Mouse (Mus musculus) intestine, embryonic 14.5 days (tissue): ENCODE data around the gene Nos2. TPM values are rescaled to one million over a fixed set of nuclear protein-coding genes. Genes with fewer than 3 reads are reported as not detected.
A peak's percentile ranks its signal among the peaks of the same experiment; 100 is the strongest.
"Not testable (repeated sequence)": the region's sequence is repeated elsewhere in the genome, so short reads cannot be mapped to it uniquely, and the experiment has no call there.

ENCODE experiments used
- ATAC-seq: fragments of 200-750 bp; cut with Nextera tagmentation; replicated peaks from 2 replicates; pipeline ENCODE4 v1.8.0; 2017; ENCODE audit warnings: low read depth, moderate number of reproducible peaks, moderate TSS enrichment, moderate library complexity; ENCODE audit not compliant: low FRiP score, low TSS enrichment
- DNase-seq: peaks from one replicate; pipeline ENCODE4 v3.0.0-alpha.2; 2018; ENCODE audit warnings: low spot score
- H3K27ac ChIP-seq: fragments of 300-500 bp; sonication (generic); 2 replicates; pipeline ENCODE4 v1.5.1; 2014; ENCODE audit warnings: low read depth, mild to moderate bottlenecking, control low read depth
- H3K27me3 ChIP-seq: fragments of 300-500 bp; sonication (generic); replicated peaks from 2 replicates; pipeline ENCODE4 v1.6.1; 2014; ENCODE audit warnings: low read length, control low read depth; ENCODE audit not compliant: control insufficient read depth, insufficient read depth
- H3K36me3 ChIP-seq: fragments of 300-500 bp; sonication (generic); 2 replicates; pipeline ENCODE4 v1.6.1; 2014; ENCODE audit warnings: low read length, control low read depth; ENCODE audit not compliant: control insufficient read depth, insufficient read depth
- H3K4me1 ChIP-seq: fragments of 300-500 bp; sonication (generic); replicated peaks from 2 replicates; pipeline ENCODE4 v1.6.1; 2014; ENCODE audit warnings: low read length, control low read depth, mixed read lengths; ENCODE audit not compliant: control insufficient read depth, insufficient read depth
- H3K4me2 ChIP-seq: fragments of 300-500 bp; sonication (generic); 2 replicates; pipeline ENCODE4 v1.6.1; 2014; ENCODE audit warnings: low read length
- H3K4me3 ChIP-seq: fragments of 300-500 bp; sonication (generic); 2 replicates; pipeline ENCODE4 v1.5.1; 2014; ENCODE audit warnings: low read depth, low read length, control low read depth, mixed read lengths
- H3K9ac ChIP-seq: fragments of 300-500 bp; sonication (generic); 2 replicates; pipeline ENCODE4 v1.6.1; 2014; ENCODE audit warnings: mild to moderate bottlenecking, low read length
- H3K9me3 ChIP-seq: fragments of 300-500 bp; sonication (generic); 2 replicates; pipeline ENCODE4 v1.6.1; 2016; ENCODE audit warnings: low read length, control low read depth; ENCODE audit not compliant: control insufficient read depth
- WGBS: fragments of 180-500 bp; shearing (Covaris S2); extraction: QIAGEN DNeasy Blood & Tissue Kit; methylation state at CpG from one replicate; pipeline ENCODE4 v1.1.7; 2014; 5-methylcytosine and 5-hydroxymethylcytosine counted together
- polyA plus RNA-seq: library from polyadenylated mRNA; unstranded; fragments of >200 nt; fragmentation: Nextera tagmentation; extraction: Ambion mirVana; gene quantifications from 2 replicates; pipeline ENCODE4 v1.2.1, GENCODE M21; 2014

Nos2 gene
- polyA plus RNA-seq, 1 experiment from 2014 or later = 1.2 TPM

DNA sequence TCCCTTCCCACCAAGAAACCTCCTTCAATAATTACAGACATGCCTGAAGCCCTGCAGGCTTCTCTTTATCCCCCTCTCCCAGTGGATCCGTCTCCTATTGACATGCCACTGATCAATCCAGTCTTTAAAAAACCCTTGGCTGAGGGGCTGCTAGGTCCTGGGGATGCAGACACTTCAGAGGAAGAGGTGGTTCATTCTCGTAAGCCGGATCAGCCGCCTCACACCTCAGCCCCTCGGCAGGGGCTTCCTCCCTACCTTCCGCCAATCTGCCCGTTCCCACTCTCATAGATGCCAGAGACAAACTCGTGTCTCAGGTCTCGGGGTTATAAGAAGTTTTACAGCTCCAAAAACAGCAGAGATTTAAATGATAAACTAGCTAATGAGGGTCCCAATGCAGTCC is 69.5 kb downstream of the Nos2 start:
- DNase-seq (no peak), ATAC-seq (no peak)
- no peak overlapping the region for H3K4me3 ChIP-seq
- 92% methylated on average over 9 of the region's 9 CpGs for WGBS
- no peaks in the 10 kb centered on the region for H3K4me1 ChIP-seq
- no peaks in the 10 kb centered on the region for H3K27me3 ChIP-seq
- H3K4me2 ChIP-seq = no peak overlapping the region
- no peaks in the 10 kb centered on the region; the same call in 1 of the 2 replicates for H3K9me3 ChIP-seq
- no peak overlapping the region for H3K27ac ChIP-seq
- H3K36me3 ChIP-seq = no peaks in the 10 kb centered on the region
- H3K9ac ChIP-seq = no peak overlapping the region

DNA sequence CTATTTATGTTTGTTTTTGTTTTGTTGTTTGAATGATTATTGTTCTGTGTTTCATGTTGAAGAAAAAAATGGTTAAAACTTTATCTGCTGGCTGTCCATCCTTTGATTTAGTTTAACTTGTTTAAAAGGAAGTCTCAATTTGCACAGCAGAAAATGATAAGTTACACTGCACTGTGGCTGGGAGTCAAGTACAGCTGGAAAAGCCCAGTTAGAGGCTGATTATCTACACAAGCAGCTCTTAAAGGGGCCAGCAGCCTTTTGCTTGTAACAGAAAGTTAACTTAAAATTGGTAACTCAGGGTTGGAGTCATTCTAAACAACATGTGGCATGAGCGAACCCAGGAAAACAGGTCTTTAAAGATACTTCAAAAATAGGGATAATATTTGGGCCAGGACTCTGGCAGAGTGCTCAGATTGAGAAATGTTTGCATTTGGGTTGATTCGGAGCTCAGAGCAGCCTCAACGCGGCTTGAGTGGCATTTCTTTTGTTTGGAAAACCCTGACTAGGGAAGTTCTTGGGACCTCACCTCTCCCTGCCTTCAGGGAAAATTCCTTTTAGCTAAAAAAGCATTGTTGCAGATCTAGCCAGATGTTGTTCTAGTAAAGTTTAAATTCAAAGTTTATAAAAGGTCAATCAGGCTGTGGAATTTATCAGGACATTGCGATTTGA is 70.4 kb downstream of the Nos2 start:
- not testable (repeated sequence) for H3K9me3 ChIP-seq, DNase-seq, H3K4me2 ChIP-seq, H3K4me3 ChIP-seq, H3K9ac ChIP-seq, H3K27ac ChIP-seq, H3K27me3 ChIP-seq, H3K36me3 ChIP-seq, ATAC-seq, H3K4me1 ChIP-seq
- WGBS = 72% methylated on average over 5 of the region's 5 CpGs

DNA sequence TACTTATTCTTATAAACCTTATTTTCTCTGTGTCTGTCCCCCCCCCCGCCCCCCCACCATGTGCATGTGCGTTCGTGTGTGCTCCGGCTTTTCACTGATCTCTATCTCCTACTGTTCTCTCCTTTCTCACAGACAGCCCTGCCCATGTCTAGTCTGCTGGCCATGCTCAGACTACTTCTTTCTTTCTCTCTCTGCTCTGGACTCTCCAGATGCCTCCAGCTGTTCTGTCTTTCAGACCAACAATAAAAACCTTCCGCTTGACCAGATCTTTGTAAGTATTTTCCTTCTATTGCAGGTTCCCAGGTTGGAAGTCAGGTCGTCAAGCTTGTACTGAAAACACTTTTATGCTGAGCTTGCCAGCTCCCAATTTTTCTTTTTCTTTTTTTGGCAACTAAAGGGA is 78.5 kb downstream of the Nos2 start:
- H3K4me1 ChIP-seq = peaks cover 13% of the 10 kb centered on the region; the same call in 1 of the 2 replicates
- 55% methylated on average over 6 of the region's 6 CpGs for WGBS
- H3K27ac ChIP-seq = peak overlapping the region; percentile 33; the same call in 1 of the 2 replicates

DNA sequence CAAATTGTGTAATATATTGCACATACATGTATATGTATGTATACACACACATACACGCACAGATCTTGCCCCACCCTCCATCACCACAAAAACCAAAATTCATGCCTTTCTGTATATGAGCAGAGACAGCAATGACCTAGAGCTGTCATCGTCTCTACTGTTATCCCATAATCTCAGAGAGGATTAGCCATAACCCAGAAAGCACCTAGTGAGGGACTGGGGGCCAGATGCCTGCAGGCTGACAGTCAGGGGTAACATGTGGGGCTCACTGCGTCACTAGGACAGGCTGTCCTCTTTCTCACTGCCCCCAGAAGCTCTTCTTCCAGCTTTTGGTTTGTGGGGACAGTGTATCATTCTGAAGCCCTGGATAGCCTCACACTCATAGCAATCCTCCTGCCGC is 81.3 kb downstream of the Nos2 start:
- H3K27me3 ChIP-seq = no peaks in the 10 kb centered on the region
- H3K27ac ChIP-seq = no peak overlapping the region; the same call in 1 of the 2 replicates
- ATAC-seq (no peak), DNase-seq (no peak)
- peaks cover 13% of the 10 kb centered on the region for H3K4me1 ChIP-seq
- H3K4me2 ChIP-seq = no peak overlapping the region
- H3K9me3 ChIP-seq = no peaks in the 10 kb centered on the region
- no peak overlapping the region for H3K4me3 ChIP-seq
- H3K9ac ChIP-seq = no peak overlapping the region
- WGBS = 75% methylated on average over 4 of the region's 4 CpGs
- H3K36me3 ChIP-seq = no peaks in the 10 kb centered on the region

More for the DNA sequence above, 78.5 kb downstream of the Nos2 start:
- H3K36me3 ChIP-seq = no peaks in the 10 kb centered on the region
- H3K27me3 ChIP-seq = no peaks in the 10 kb centered on the region
- DNase-seq = no peak
- H3K9me3 ChIP-seq = 0 out of 2 replicates have a peak, but pooled peaks cover 3% of the 10 kb centered on the region
- no peak overlapping the region for H3K4me2 ChIP-seq
- no peak overlapping the region for H3K4me3 ChIP-seq
- no peak for ATAC-seq
- H3K9ac ChIP-seq = no peak overlapping the region

DNA sequence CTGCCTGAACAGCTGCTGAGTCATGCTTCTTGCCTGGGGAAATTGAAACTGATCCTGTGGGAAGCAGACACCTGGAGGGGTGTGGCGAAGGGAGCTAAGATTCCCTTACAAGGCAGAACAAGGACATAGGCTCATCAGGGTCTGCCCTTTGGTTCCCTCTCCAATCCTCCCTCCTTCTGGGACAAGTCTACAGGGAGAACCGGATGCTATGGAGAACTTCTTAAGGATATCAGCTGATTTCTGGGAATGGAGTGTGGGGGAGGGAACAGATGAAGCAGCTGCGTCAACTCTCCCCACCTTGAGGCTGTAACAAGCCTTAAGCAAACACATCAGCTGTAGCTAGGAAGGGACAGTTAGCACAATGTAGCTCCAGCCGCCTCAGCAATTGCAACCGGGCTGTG is 82.0 kb downstream of the Nos2 start:
- DNase-seq = peak; percentile 69
- no peak overlapping the region for H3K4me2 ChIP-seq
- 45% methylated on average over 5 of the region's 5 CpGs for WGBS

DNA sequence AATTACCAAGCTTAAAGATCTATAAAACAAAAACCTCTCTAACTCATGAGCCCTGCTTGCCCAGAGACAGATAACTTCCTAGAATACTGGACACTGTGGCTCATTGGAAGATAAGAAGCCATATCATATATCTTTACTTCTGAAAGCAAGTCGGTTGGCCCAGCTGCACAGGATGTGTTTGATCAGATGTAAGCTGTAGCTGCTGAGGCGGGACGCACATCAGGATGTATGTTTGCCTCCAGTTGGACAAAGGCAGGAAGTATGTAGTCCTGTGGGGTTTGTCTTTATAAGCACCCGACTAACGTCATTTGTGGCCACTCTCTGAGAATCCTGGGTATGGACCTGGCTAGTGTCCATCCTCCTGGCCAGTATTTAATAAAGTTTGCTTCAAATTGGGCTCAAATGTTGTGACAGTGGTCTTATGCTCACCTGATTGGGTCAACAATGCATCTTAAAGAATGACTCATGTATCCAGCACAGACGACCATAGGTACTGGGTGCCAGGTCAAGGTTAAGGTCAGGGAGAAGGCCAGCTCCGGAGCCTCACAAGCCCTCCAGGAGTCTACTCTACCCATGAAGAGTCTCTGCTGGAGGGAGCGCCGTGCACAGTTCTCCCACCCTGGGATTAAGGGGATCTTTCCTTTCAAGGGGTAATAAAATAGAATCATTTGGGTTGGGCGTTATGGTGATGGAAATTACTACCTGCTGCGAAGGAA is 82.6 kb downstream of the Nos2 start:
- no peaks in the 10 kb centered on the region for H3K27me3 ChIP-seq
- H3K27ac ChIP-seq = peak overlapping the region; percentile 62
- H3K9ac ChIP-seq = no peak overlapping the region
- DNase-seq (no peak), ATAC-seq (0 out of 2 replicates have a peak, but pooled peaks have one; percentile 22)
- 52% methylated on average over 11 of the region's 11 CpGs for WGBS
- peaks cover 14% of the 10 kb centered on the region for H3K4me1 ChIP-seq
- H3K36me3 ChIP-seq = no peaks in the 10 kb centered on the region
- no peak overlapping the region for H3K4me2 ChIP-seq
- no peaks in the 10 kb centered on the region for H3K9me3 ChIP-seq
- H3K4me3 ChIP-seq = no peak overlapping the region

More for the DNA sequence above, 82.0 kb downstream of the Nos2 start:
- peaks cover 13% of the 10 kb centered on the region for H3K4me1 ChIP-seq
- no peak overlapping the region for H3K9ac ChIP-seq
- no peaks in the 10 kb centered on the region for H3K36me3 ChIP-seq
- H3K27me3 ChIP-seq = no peaks in the 10 kb centered on the region
- H3K9me3 ChIP-seq = no peaks in the 10 kb centered on the region
- ATAC-seq = peak; percentile 63; the same call in 1 of the 2 replicates
- peak overlapping the region; percentile 55 for H3K27ac ChIP-seq
- H3K4me3 ChIP-seq = no peak overlapping the region

DNA sequence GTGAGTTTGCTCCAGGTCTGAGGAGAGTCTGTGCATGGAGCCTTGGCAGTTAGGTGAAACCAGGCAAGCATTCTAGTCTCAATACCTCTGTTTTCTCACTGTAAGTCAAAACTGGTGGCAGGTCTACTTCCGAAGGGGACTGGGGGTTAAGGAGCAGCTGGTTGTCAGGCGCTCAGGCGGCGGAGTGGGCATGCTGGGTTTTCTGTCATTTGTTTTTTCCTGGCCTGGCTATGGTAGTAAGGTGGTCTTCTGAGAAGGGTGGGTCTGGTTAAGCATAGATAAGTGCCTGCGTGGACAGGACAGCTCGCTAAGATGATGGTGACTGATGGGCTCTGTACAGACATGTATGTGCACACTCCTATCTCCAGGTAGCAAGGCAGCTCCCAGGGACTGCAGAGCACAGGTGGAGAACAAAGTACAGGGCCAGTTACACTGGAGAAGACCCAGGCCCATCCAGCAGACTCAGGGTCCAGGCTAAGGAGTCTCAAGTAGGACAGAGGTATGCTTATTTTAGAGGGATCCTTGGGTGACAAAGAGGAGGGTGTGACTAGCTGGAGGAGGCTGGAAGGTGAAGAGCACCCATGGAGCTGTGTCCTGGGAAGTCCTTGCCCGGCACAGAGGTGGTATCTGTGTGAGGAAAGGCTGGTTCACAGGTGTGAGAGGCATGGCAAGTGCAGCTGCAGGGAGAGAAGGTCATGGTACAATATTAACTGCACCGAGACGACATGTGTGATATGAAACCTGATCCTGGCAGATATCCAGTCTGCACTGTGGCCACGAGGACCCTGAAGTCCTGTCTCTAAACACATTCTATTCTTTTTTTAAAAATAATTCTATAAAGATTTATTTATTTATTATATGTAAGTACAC is 83.4 kb downstream of the Nos2 start:
- 71% methylated on average over 10 of the region's 10 CpGs for WGBS
- DNase-seq = peak; percentile 48
- no peak for ATAC-seq
- H3K27ac ChIP-seq = peak overlapping the region; percentile 62; the same call in 1 of the 2 replicates
- no peak overlapping the region for H3K9ac ChIP-seq
- H3K4me1 ChIP-seq = peaks cover 17% of the 10 kb centered on the region
- H3K4me2 ChIP-seq = no peak overlapping the region
- no peak overlapping the region for H3K4me3 ChIP-seq
- no peaks in the 10 kb centered on the region for H3K9me3 ChIP-seq
- H3K27me3 ChIP-seq = no peaks in the 10 kb centered on the region
- H3K36me3 ChIP-seq = no peaks in the 10 kb centered on the region

DNA sequence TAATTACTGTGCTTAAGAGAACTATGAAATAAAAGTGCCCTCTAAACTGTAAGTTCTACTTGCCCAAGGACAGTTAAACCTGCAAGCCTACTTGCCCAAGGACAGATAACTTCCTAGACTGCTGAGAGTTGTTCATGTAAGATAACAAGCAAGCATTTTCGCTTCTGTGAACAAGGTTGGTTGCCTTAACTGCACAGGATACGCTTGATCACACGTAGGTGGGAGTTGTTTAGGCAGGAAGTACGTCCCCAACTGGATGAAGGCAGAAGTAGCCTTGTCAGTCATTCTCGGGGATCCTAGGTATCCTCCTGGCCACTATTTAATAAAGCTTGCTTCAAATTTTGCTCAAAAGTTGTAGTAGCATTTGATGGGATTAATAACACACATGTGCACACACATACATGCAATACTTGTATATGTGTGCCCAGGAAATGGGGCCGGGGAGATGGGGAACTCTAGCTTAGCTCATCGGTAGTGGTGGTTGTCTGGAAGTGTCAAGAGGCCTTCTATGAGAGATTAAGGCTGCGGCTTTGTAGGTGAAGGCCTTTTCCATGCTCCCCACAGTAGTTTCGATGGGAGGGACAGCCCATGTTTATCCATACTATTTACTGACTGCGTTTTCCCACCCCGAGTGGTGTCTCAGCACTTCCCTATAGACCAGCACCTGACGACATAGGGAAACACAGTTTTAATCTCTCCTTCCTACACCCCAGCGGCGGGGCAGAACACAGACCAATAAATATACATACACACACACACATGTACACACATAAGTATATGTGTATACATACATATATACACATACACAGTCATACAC is 85.2 kb downstream of the Nos2 start:
- Histone ChIP-seq H3K4me3 (no peak overlapping the region), H3K4me2 (no peak overlapping the region), H3K9ac (no peak overlapping the region), H3K9me3 (no peaks in the 10 kb centered on the region), H3K4me1 (peaks cover 17% of the 10 kb centered on the region), H3K27ac (no peak overlapping the region; the same call in 1 of the 2 replicates), H3K27me3 (no peaks in the 10 kb centered on the region), H3K36me3 (no peaks in the 10 kb centered on the region)
- WGBS = 85% methylated on average over 14 of the region's 14 CpGs
- peak; percentile 27 for DNase-seq
- ATAC-seq = no peak
